Mouse (Mus musculus) myocyte (in vitro differentiated cells): ENCODE data around the gene Ncam1.

Source experiments
- MYOG ChIP-seq, 3 experiments: IDR thresholded peaks; one replicate each; pipeline ENCODE4 v1.6.1; 2011; ENCODE audit warnings: control low read depth in 2 of 3, low read depth in 2 of 3, mild to moderate bottlenecking in 2 of 3; ENCODE audit not compliant: insufficient read length in 2 of 3, control insufficient read depth in 1 of 3, insufficient read depth in 1 of 3
- POLR2A ChIP-seq: IDR thresholded peaks from one replicate; pipeline ENCODE4 v1.6.1; 2011; ENCODE audit warnings: low read depth, mild to moderate bottlenecking, control low read depth, moderate library complexity; ENCODE audit not compliant: insufficient read length
- TCF12 ChIP-seq: IDR thresholded peaks from one replicate; pipeline ENCODE4 v1.6.1; 2011; ENCODE audit warnings: mild to moderate bottlenecking, control low read depth; ENCODE audit not compliant: poor library complexity, insufficient read depth, severe bottlenecking

DNA sequence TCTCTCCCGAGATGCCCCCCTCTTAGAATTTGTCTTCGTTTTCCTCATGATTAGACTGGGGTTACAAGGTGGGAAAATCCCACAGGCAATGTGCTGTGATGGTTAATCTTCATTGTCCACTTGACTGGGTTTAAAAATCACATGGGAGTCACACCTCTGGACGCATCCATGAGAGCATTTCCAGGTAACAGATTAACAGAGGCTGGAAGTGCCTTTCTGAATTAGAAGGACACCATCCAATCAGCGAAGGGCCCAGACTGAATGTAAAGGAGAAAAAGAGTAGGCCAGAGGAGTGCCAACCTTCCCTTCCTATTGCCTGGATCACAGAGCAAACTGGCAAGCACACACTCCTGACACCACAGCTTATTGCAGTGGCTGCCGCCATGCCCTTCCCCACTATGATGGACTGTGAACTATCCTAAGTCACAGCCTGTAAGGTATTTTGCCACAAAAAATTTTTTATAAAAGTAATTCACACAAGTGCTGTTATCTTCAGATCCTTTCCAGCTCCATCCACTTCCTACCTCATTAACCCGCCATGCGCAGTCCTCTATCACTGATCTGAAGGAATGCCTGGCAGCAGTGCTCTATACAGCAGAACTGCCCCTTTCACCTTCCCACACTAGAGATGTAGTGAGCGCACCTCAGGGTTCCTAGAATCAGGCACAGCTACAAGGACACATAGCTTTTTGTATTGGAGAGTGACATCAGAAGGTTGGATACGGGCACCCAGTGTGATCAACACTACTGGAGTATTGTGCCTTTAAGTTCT is 94.3 kb downstream of the Ncam1 start:
- TF ChIP-seq POLR2A (no peak), TCF12 (no peak), MYOG (IDR thresholded peaks at IDR 0.05; ENCODE audit: control insufficient read depth in 1 of 3, insufficient read depth in 1 of 3, insufficient read length in 2 of 3, low read depth in 2 of 3) (no peak)
